Mouse (Mus musculus): ENCODE data around the gene Plppr3. TPM values are rescaled to one million over a fixed set of nuclear protein-coding genes. Genes with fewer than 3 reads are reported as not detected.

The Plppr3 gene
- total RNA-seq (2017), result 0.95 TPM in 1 of 3 replicates, not detected in the others

DNA sequence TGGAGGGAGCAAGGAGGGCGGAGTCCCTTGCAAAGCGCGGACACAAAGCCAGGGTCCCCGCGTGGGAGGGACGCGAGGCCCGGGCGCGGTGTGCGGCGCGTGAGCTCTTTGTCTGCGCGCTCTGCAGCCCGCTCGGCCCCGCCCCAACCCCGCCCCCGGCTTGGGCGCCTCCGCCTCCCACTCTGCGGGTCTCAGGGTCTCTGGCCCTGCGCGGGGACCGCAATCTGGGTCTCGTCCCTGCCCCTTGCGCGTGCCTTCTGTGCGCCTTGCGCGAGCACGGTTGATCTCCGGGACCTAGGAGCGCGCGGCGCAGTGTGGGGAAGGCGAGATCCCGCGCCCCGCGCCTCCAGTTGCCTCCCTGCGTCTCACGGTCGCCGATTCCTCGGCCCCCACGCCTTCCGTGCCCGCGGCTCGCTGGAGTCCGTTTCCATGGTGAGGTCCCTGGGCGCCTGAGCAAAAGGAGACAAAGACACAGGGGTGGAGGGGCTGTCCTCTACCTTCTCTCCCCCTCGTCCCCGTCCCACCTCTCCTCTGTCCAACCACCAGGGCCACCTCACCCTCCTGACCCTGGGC lies at the start of gene Plppr3, which contains the start of gene Prtn3:
Gene Plppr3 (minus strand): TSS at position 345 of the 573 bp plus-strand sequence.
Gene Prtn3 (plus strand): TSS at position 187 of the 573 bp plus-strand sequence.
- no peak for ATAC-seq (replicated peaks; ENCODE audit: insufficient number of reproducible peaks, low FRiP score, low TSS enrichment, poor library complexity, severe bottlenecking)

GRCm38 (mm10) chr10:79921572-79921971 lies 47.1 kb upstream of the Plppr3 start:
- ATAC-seq (replicated peaks; ENCODE audit: insufficient number of reproducible peaks, low FRiP score, low TSS enrichment, poor library complexity, severe bottlenecking), result no peak

DNA sequence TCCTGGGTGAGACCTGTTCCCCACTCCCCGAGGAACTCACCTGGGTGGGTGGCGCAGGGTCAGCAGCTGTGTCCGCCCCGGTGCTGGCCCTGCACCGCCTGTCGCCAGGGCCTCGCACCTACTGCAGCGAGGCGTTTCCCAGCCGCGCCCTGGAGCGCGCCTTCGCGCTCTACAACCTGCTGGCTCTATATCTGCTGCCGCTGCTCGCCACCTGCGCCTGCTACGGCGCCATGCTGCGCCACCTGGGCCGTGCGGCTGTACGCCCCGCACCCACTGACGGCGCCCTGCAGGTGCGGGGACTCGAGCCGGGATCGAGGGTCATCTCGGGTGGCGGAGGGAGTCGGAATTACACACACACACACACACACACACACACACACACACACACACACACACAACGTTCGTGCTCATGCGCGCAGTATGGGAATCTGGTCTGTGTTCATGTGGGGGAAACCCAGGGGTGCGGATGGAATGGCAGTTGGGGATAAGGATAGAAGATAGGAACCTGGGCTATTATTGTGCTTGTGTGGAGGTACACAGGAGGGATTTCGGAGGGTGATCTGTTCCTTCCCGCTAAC lies 46.6 kb upstream of the Plppr3 start, which contains the start of gene R3hdm4:
Gene R3hdm4 (minus strand): TSS at position 251 of the 578 bp plus-strand sequence.
- no peak for ATAC-seq (replicated peaks; ENCODE audit: insufficient number of reproducible peaks, low FRiP score, low TSS enrichment, poor library complexity, severe bottlenecking)

- no peak for ATAC-seq (replicated peaks; ENCODE audit: insufficient number of reproducible peaks, low FRiP score, low TSS enrichment, poor library complexity, severe bottlenecking)
Observed at GRCm38 (mm10) chr10:79920056-79920890, 45.8 kb upstream of the Plppr3 start.

- ATAC-seq (replicated peaks; ENCODE audit: insufficient number of reproducible peaks, low FRiP score, low TSS enrichment, poor library complexity, severe bottlenecking), result no peak
Observed at GRCm38 (mm10) chr10:79919251-79919849, 44.9 kb upstream of the Plppr3 start.

DNA sequence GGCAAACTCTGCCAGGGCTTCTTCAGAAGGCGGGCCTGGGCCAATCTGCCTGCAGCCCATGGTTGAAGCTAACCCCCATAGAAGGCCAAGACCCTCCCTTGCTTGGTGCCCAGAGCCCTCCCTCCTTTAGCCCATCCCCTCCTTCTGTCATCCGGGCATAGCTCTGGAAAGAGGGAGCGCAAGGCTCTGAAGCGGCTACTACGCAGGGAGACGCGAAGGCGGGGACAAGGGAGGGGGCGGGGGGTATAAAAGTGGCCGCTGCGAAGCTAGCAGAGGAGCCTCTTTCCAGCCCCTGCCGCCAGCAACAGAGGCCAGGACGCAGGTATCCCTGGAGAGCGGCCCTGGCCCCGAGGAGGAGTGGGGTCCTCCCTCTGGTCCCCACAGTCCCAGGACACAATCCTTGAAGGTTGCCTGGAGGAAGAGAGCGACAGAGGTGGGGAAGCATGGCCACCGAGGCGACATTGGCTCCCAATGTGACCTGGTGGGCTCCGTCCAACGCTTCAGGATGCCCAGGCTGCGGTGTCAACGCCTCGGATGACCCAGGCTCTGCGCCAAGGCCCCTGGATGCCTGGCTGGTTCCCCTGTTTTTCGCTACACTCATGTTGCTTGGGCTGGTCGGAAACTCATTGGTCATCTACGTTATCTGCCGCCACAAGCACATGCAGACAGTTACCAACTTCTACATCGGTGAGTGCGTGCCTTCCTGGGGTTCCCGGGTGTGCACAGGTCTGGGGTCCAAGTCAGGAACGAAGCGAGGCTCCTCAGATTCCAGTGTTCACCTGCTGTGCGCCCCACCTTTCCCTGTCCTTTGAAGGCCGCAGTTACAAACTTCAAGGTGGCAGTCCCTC lies 44.0 kb upstream of the Plppr3 start:
- no peak for ATAC-seq (replicated peaks; ENCODE audit: insufficient number of reproducible peaks, low FRiP score, low TSS enrichment, poor library complexity, severe bottlenecking)

DNA sequence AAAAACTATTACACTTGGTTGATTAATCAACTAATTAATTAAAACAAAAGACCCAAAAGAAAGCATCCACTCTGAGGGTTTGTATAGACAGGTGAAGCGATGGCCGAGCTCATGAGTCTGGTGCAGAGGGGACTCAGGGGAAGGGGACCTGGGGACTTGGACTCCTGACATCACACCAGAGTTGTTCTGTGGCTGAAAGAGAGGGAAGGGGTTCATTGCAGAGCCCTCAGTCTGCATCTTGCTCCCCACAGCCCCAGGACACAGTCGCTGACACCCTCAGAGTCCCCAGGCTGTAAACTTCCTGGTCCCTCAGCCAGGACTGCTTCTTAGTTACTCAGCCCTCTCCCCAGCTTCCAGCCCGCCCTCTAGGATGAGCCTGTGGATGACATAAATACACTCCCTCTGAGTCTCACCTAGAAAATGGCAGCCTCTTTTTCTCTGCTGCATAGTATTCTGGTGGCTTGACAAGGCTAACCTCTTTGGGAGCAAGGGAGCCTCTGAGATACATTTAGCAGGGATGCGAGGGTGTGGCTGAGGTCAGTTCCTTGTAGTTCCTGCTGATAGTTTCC lies 43.2 kb upstream of the Plppr3 start:
- ATAC-seq (replicated peaks; ENCODE audit: insufficient number of reproducible peaks, low FRiP score, low TSS enrichment, poor library complexity, severe bottlenecking), result no peak

GRCm38 (mm10) chr10:79916808-79917531 lies 42.5 kb upstream of the Plppr3 start, which contains the start of gene Kiss1r:
Gene Kiss1r, plus strand, starts transcription at chr10:79916971.
- peak; percentile 64 for ATAC-seq (replicated peaks; ENCODE audit: insufficient number of reproducible peaks, low FRiP score, low TSS enrichment, poor library complexity, severe bottlenecking)

DNA sequence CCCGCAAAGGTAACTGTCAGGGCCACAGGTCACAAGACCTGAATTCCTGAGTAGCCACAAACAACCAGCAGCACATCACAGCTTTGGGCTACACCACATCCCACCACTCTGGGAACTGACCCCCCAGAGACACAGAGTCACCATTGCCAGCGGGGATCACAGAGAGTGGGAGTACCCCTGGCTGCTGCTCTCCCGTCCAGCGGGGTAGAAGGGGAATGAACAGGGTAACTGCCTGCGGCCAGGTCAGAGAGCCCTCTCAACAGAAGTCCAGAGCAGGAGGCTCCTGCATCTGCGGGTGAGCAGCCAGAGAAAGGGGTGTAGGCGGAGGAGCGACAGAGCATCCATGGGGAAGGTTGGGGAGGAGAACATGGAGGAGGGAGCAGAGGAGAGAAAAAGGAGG lies 41.6 kb upstream of the Plppr3 start:
- no peak for ATAC-seq (replicated peaks; ENCODE audit: insufficient number of reproducible peaks, low FRiP score, low TSS enrichment, poor library complexity, severe bottlenecking)

- no peak for ATAC-seq (replicated peaks; ENCODE audit: insufficient number of reproducible peaks, low FRiP score, low TSS enrichment, poor library complexity, severe bottlenecking)
Observed at GRCm38 (mm10) chr10:79914948-79915596, 40.6 kb upstream of the Plppr3 start.

DNA sequence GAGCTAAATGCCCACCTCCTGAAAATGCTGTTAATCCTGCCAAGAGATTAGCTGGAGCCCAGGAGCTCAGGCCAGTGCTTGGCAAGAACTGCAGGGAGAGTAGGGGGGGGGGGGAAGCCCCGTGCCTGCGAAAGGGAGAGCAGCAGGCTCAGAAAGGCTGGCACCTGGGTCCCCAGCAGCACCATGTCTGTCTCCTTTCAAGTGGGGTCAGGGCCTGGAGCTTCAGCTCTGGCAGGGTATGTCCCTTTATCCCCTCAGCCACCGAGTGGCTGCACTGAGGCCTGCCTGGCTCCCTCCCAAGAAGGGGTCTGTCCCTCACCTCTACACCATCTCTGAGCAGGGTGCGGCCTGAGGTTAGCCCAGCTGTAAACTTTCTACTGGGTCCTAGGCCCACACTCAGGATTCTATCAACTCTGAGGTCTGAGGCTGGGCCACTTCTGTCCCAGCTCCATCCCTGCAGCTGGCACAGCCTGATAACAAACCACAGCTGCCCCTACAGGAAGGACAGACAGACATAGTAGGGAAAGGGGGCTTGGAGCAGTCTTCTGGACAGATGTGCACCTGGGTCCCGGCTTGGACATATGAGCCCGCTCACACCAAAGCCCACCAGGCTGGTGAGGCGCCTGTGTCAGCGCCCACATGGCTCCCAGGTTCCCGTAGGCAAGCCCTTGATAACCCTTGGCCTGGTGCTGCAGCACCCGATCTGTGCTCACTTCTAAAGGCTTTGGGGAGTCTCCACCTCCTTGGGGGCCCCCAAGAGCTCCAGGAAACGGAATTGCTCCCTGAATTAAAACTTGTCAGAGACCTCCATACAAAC lies 39.9 kb upstream of the Plppr3 start:
- no peak for ATAC-seq (replicated peaks; ENCODE audit: insufficient number of reproducible peaks, low FRiP score, low TSS enrichment, poor library complexity, severe bottlenecking)

DNA sequence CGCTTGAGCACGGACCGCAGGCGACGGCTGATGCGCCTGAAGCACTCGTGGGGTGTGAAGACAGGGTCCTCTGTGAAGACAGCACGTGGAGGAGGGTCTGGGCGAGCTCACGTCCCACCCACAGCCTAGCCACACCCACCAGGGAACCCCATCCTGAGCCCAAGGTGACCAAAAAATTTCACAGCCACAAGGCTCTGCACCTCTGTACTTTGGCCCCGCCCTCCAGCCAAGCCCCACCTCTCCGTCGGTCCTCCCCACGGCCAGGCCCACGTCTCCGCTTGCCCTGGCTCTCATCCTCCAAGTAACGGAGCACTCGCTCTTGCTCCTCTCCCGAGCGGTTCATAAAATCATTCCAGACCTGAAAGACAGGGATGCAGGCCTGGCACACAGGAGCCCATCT lies 38.0 kb upstream of the Plppr3 start:
- no peak for ATAC-seq (replicated peaks; ENCODE audit: insufficient number of reproducible peaks, low FRiP score, low TSS enrichment, poor library complexity, severe bottlenecking)

GRCm38 (mm10) chr10:79910556-79910955 lies 36.1 kb upstream of the Plppr3 start, which contains the start of gene Gm26602:
Gene Gm26602, plus strand, starts transcription at chr10:79910856.
- ATAC-seq (replicated peaks; ENCODE audit: insufficient number of reproducible peaks, low FRiP score, low TSS enrichment, poor library complexity, severe bottlenecking), result no peak

- peak; percentile 18; the same call in 1 of the 2 replicates for ATAC-seq (replicated peaks; ENCODE audit: insufficient number of reproducible peaks, low FRiP score, low TSS enrichment, poor library complexity, severe bottlenecking)
Observed at GRCm38 (mm10) chr10:79909092-79909922, 34.9 kb upstream of the Plppr3 start.

All from monocyte, adult 5-6 weeks (primary cell).